Mouse (Mus musculus): Measurements from ENCODE around the gene Esrrg.

Esrrg gene

GRCm38 (mm10) chr1:188055888-188056287, 447.3 kb downstream of the Esrrg start:
- no peak for DNase-seq (ENCODE audit: extremely low read depth, low read depth, low spot score)

- DNase-seq (ENCODE audit: extremely low read depth, low read depth, low spot score): no peak
These were observed 449.3 kb downstream of the Esrrg start for GRCm38 (mm10) chr1:188057892-188058291.

- DNase-seq (ENCODE audit: extremely low read depth, low read depth, low spot score): no peak
These were observed 450.4 kb downstream of the Esrrg start for GRCm38 (mm10) chr1:188059006-188059405.

GRCm38 (mm10) chr1:188060493-188060892, 451.9 kb downstream of the Esrrg start:
- DNase-seq (ENCODE audit: extremely low read depth, low read depth, low spot score): no peak

- DNase-seq (ENCODE audit: extremely low read depth, low read depth, low spot score): no peak
These were observed 460.2 kb downstream of the Esrrg start for GRCm38 (mm10) chr1:188068833-188069232.

GRCm38 (mm10) chr1:188069849-188070248, 461.3 kb downstream of the Esrrg start:
- DNase-seq (ENCODE audit: extremely low read depth, low read depth, low spot score): no peak

- DNase-seq (ENCODE audit: extremely low read depth, low read depth, low spot score): no peak
These were observed 469.1 kb downstream of the Esrrg start for GRCm38 (mm10) chr1:188077561-188078195.

GRCm38 (mm10) chr1:188080261-188080875, 471.8 kb downstream of the Esrrg start:
- DNase-seq (ENCODE audit: extremely low read depth, low read depth, low spot score): no peak

GRCm38 (mm10) chr1:188082665-188083640, 474.4 kb downstream of the Esrrg start:
- no peak for DNase-seq (ENCODE audit: extremely low read depth, low read depth, low spot score)

GRCm38 (mm10) chr1:188085116-188085879, 476.7 kb downstream of the Esrrg start:
- no peak for DNase-seq (ENCODE audit: extremely low read depth, low read depth, low spot score)

GRCm38 (mm10) chr1:188093724-188094123, 485.1 kb downstream of the Esrrg start:
- DNase-seq (ENCODE audit: extremely low read depth, low read depth, low spot score): no peak

- no peak for DNase-seq (ENCODE audit: extremely low read depth, low read depth, low spot score)
These were observed 493.2 kb downstream of the Esrrg start for GRCm38 (mm10) chr1:188101832-188102231.

- no peak for DNase-seq (ENCODE audit: extremely low read depth, low read depth, low spot score)
These were observed 494.6 kb downstream of the Esrrg start for GRCm38 (mm10) chr1:188103179-188103578.

GRCm38 (mm10) chr1:188105516-188105915, 496.9 kb downstream of the Esrrg start:
- no peak for DNase-seq (ENCODE audit: extremely low read depth, low read depth, low spot score)

GRCm38 (mm10) chr1:188107946-188108345, 499.4 kb downstream of the Esrrg start:
- DNase-seq (ENCODE audit: extremely low read depth, low read depth, low spot score): no peak

- DNase-seq (ENCODE audit: extremely low read depth, low read depth, low spot score): no peak
These were observed 503.0 kb downstream of the Esrrg start for GRCm38 (mm10) chr1:188111552-188111951.

- DNase-seq (ENCODE audit: extremely low read depth, low read depth, low spot score): no peak
These were observed 504.6 kb downstream of the Esrrg start for GRCm38 (mm10) chr1:188113240-188113639.

GRCm38 (mm10) chr1:188118125-188118524, 509.5 kb downstream of the Esrrg start:
- peak; percentile 42 for DNase-seq (ENCODE audit: extremely low read depth, low read depth, low spot score)

- DNase-seq (ENCODE audit: extremely low read depth, low read depth, low spot score): peak; percentile 11
These were observed 511.2 kb downstream of the Esrrg start for GRCm38 (mm10) chr1:188119806-188120205.

GRCm38 (mm10) chr1:188125521-188126021, 517.0 kb downstream of the Esrrg start:
- no peak for DNase-seq (ENCODE audit: extremely low read depth, low read depth, low spot score)

GRCm38 (mm10) chr1:188136126-188136525, 527.5 kb downstream of the Esrrg start:
- DNase-seq (ENCODE audit: extremely low read depth, low read depth, low spot score): no peak
